Mouse (Mus musculus): ENCODE measurements around the gene Clasp1. TPM values are rescaled to one million over a fixed set of nuclear protein-coding genes. Genes with fewer than 3 reads are reported as not detected.

Gene Clasp1
- total RNA-seq, 2 experiments from 2014 or later = 92.5 to 102 TPM

- TF ChIP-seq CTCF (conservative IDR thresholded peaks at IDR 0.05) = no peak
- no peak for DNase-seq (ENCODE audit: low spot score in 2 of 2)
- no peak overlapping the region for H3K27ac ChIP-seq
- no peak overlapping the region for H3K4me3 ChIP-seq
Measured at GRCm38 (mm10) chr1:118445441-118445840, 56.6 kb downstream of the Clasp1 start.

- H3K4me3 ChIP-seq = no peak overlapping the region
- no peak overlapping the region for H3K27ac ChIP-seq
- DNase-seq (ENCODE audit: low spot score in 2 of 2) = no peak
- no peak for TF ChIP-seq CTCF (conservative IDR thresholded peaks at IDR 0.05)
Measured at GRCm38 (mm10) chr1:118446006-118446405, 57.1 kb downstream of the Clasp1 start.

- no peak overlapping the region for H3K27ac ChIP-seq
- TF ChIP-seq CTCF (conservative IDR thresholded peaks at IDR 0.05) = no peak
- no peak overlapping the region for H3K4me3 ChIP-seq
- DNase-seq (ENCODE audit: low spot score in 2 of 2) = no peak
Measured at GRCm38 (mm10) chr1:118447131-118447530, 58.3 kb downstream of the Clasp1 start.

- Histone ChIP-seq H3K27ac (no peak overlapping the region), H3K4me3 (no peak overlapping the region)
- no peak for TF ChIP-seq CTCF (conservative IDR thresholded peaks at IDR 0.05)
- no peak for DNase-seq (ENCODE audit: low spot score in 2 of 2)
Measured at GRCm38 (mm10) chr1:118448214-118448613, 59.4 kb downstream of the Clasp1 start.

- no peak overlapping the region for H3K27ac ChIP-seq
- no peak for TF ChIP-seq CTCF (conservative IDR thresholded peaks at IDR 0.05)
- no peak overlapping the region for H3K4me3 ChIP-seq
- DNase-seq (ENCODE audit: low spot score in 2 of 2) = no peak
Measured at GRCm38 (mm10) chr1:118450891-118451450, 62.1 kb downstream of the Clasp1 start.

- Histone ChIP-seq H3K27ac (no peak overlapping the region; the same call in 1 of the 2 replicates), H3K4me3 (no peak overlapping the region)
- no peak for TF ChIP-seq CTCF (conservative IDR thresholded peaks at IDR 0.05)
- DNase-seq (ENCODE audit: low spot score in 2 of 2) = no peak
Measured at GRCm38 (mm10) chr1:118453577-118453976, 64.7 kb downstream of the Clasp1 start.

GRCm38 (mm10) chr1:118454817-118455216, 66.0 kb downstream of the Clasp1 start:
- H3K27ac ChIP-seq = no peak overlapping the region
- H3K4me3 ChIP-seq = no peak overlapping the region
- no peak for TF ChIP-seq CTCF (conservative IDR thresholded peaks at IDR 0.05)
- DNase-seq (ENCODE audit: low spot score in 2 of 2) = no peak

- Histone ChIP-seq H3K27ac (peak overlapping the region; percentile 100), H3K4me3 (peak overlapping the region; percentile 57; the same call in 1 of the 2 replicates)
- TF ChIP-seq CTCF (conservative IDR thresholded peaks at IDR 0.05) = no peak
- DNase-seq (ENCODE audit: low spot score in 2 of 2) = peak; percentile 60 to 65
Measured at GRCm38 (mm10) chr1:118457256-118457882, 68.5 kb downstream of the Clasp1 start.

- TF ChIP-seq CTCF (conservative IDR thresholded peaks at IDR 0.05) = no peak
- Histone ChIP-seq H3K27ac (peak overlapping the region; percentile 100), H3K4me3 (peak overlapping the region; percentile 57; the same call in 1 of the 2 replicates)
- DNase-seq (ENCODE audit: low spot score in 2 of 2) = no peak
Measured at GRCm38 (mm10) chr1:118457883-118458259, 69.0 kb downstream of the Clasp1 start.

- no peak for DNase-seq (ENCODE audit: low spot score in 2 of 2)
- peak overlapping the region; percentile 100 for H3K27ac ChIP-seq
- H3K4me3 ChIP-seq = peak overlapping the region; percentile 57; the same call in 1 of the 2 replicates
- no peak for TF ChIP-seq CTCF (conservative IDR thresholded peaks at IDR 0.05)
Measured at GRCm38 (mm10) chr1:118458279-118458678, 69.4 kb downstream of the Clasp1 start.

GRCm38 (mm10) chr1:118458963-118459920, 70.4 kb downstream of the Clasp1 start:
- TF ChIP-seq CTCF (conservative IDR thresholded peaks at IDR 0.05) = peak; percentile 80
- peak; percentile 83 to 89 for DNase-seq (ENCODE audit: low spot score in 2 of 2)
- H3K27ac ChIP-seq = peak overlapping the region; percentile 100
- H3K4me3 ChIP-seq = peak overlapping the region; percentile 57

- no peak overlapping the region for H3K4me3 ChIP-seq
- H3K27ac ChIP-seq = no peak overlapping the region
- DNase-seq (ENCODE audit: low spot score in 2 of 2) = no peak
- TF ChIP-seq CTCF (conservative IDR thresholded peaks at IDR 0.05) = no peak
Measured at GRCm38 (mm10) chr1:118460716-118461115, 71.9 kb downstream of the Clasp1 start.

GRCm38 (mm10) chr1:118466041-118466440, 77.2 kb downstream of the Clasp1 start:
- TF ChIP-seq CTCF (conservative IDR thresholded peaks at IDR 0.05) = peak; percentile 55
- Histone ChIP-seq H3K4me3 (no peak overlapping the region), H3K27ac (no peak overlapping the region)
- no peak for DNase-seq (ENCODE audit: low spot score in 2 of 2)
